Mouse (Mus musculus): ENCODE measurements at regions not wholly inside any gene's neighbourhood (a gene's known extent, or its start where the extent isn't known, plus 50 kb on each side); places are given as distances from the start of the nearest gene placed in this dataset.

GRCm38 (mm10) chr1:143918146-143918774 is 85.7 kb downstream of the Rgs2 start:
- TF ChIP-seq CTCF (IDR thresholded peaks at IDR 0.05; ENCODE audit: borderline replicate concordance, control insufficient read depth, extremely low read depth, insufficient read depth, low read length, poor library complexity), result no peak
- TF ChIP-seq POLR2A (IDR thresholded peaks at IDR 0.05; ENCODE audit: control insufficient read depth, extremely low read depth, insufficient read depth, low read length, poor library complexity), result no peak
